25 mouse cellular contexts compared by ENCODE assay signal in genomic region chr2:8802061-8802460, GRCm38 (mm10).
"Had no signal": no experiment of that assay in that cellular context is flagged by ENCODE, and none has a peak within 500 bp of the region (broad histone marks: within the 10 kb centered on the region; RNA-seq: fewer than 3 reads in every experiment).

No protein-coding gene starts in this region.

- H3K4me1 ChIP-seq: limb, embryonic 10.5 days; limb, embryonic 13.5 days; liver, embryonic 12.5 days; liver, embryonic 15.5 days; lung, embryonic 15.5 days; megakaryocyte, embryonic 14.5 days; midbrain, embryonic 15.5 days; neural tube, embryonic 12.5 days; neural tube, embryonic 15.5 days; stomach, embryonic 15.5 days had no signal

- H3K36me3 ChIP-seq: limb, embryonic 10.5 days; limb, embryonic 13.5 days; liver, embryonic 12.5 days; liver, embryonic 15.5 days; lung, embryonic 15.5 days; midbrain, embryonic 15.5 days; neural tube, embryonic 12.5 days; neural tube, embryonic 15.5 days; stomach, embryonic 15.5 days had no signal

- H3K9ac ChIP-seq: limb, embryonic 13.5 days; liver, embryonic 12.5 days; liver, embryonic 15.5 days; lung, embryonic 15.5 days; midbrain, embryonic 15.5 days; neural tube, embryonic 12.5 days; neural tube, embryonic 15.5 days; stomach, embryonic 15.5 days had no signal

- H3K9me3 ChIP-seq: limb, embryonic 10.5 days; limb, embryonic 13.5 days; liver, embryonic 12.5 days; liver, embryonic 15.5 days; lung, embryonic 15.5 days; megakaryocyte, embryonic 14.5 days; midbrain, embryonic 15.5 days; neural tube, embryonic 12.5 days; neural tube, embryonic 15.5 days; stomach, embryonic 15.5 days had no signal

- ATAC-seq: liver, embryonic 12.5 days; midbrain, embryonic 15.5 days had no signal

- H3K27ac ChIP-seq: kidney, postnatal 0 days; left cerebral cortex, adult 2 months; limb, embryonic 10.5 days; limb, embryonic 13.5 days; liver, embryonic 12.5 days; liver, embryonic 15.5 days; lung, embryonic 15.5 days; midbrain, embryonic 15.5 days; neural tube, embryonic 12.5 days; neural tube, embryonic 15.5 days; stomach, embryonic 15.5 days had no signal

- H3K27me3 ChIP-seq: limb, embryonic 13.5 days; liver, embryonic 12.5 days; liver, embryonic 15.5 days; lung, embryonic 15.5 days; megakaryocyte, embryonic 14.5 days; midbrain, embryonic 15.5 days; neural tube, embryonic 12.5 days; neural tube, embryonic 15.5 days; stomach, embryonic 15.5 days had no signal

- H3K4me2 ChIP-seq: limb, embryonic 13.5 days; liver, embryonic 12.5 days; liver, embryonic 15.5 days; lung, embryonic 15.5 days; midbrain, embryonic 11.5 days; midbrain, embryonic 15.5 days; neural tube, embryonic 12.5 days; neural tube, embryonic 15.5 days; stomach, embryonic 15.5 days had no signal

- DNase-seq: kidney, adult 2 months; kidney, postnatal 25 days; layer of hippocampus, postnatal 36 days; liver; lung, adult 18-20 months; lung, postnatal 10 days; lung, postnatal 36 days; retina, postnatal 1 day; right cerebral cortex, postnatal 25 days; spleen, adult 18-20 months; thymus, adult 18-20 months; thymus, postnatal 36 days had no signal

- H3K4me3 ChIP-seq: left cerebral cortex, adult 2 months; limb, embryonic 10.5 days; limb, embryonic 13.5 days; liver, embryonic 12.5 days; liver, embryonic 15.5 days; lung, embryonic 15.5 days; megakaryocyte, embryonic 14.5 days; midbrain, embryonic 15.5 days; neural tube, embryonic 12.5 days; neural tube, embryonic 15.5 days; stomach, embryonic 15.5 days had no signal
